Mouse (Mus musculus) brain, embryonic 14.5 days (tissue): Measurements from ENCODE around the gene Tpgs1.
A peak's percentile ranks its signal among the peaks of the same experiment; 100 is the strongest.

Source experiments
- CTCF ChIP-seq: fragments of 200-500 bp; IDR thresholded peaks from 2 replicates; pipeline ENCODE4 v1.5.1; 2012; ENCODE audit warnings: inconsistent platforms, mild to moderate bottlenecking, moderate library complexity, borderline replicate concordance; ENCODE audit not compliant: insufficient read depth, insufficient read length; ENCODE audit errors: extremely low read depth
- POLR2A ChIP-seq: fragments of 200-500 bp; IDR thresholded peaks from 2 replicates; pipeline ENCODE4 v1.6.1; 2012; ENCODE audit warnings: mild to moderate bottlenecking, inconsistent platforms, borderline replicate concordance; ENCODE audit not compliant: poor library complexity, insufficient read depth, insufficient read length, severe bottlenecking; ENCODE audit errors: extremely low read depth

GRCm38 (mm10) chr10:79682916-79683582 is 13.9 kb downstream of the Tpgs1 start:
- peak; percentile 41; the same call in 1 of the 2 replicates for TF ChIP-seq CTCF
- no peak for TF ChIP-seq POLR2A
